Mouse (Mus musculus): ENCODE results near the gene Litaf. TPM values are rescaled to one million over a fixed set of nuclear protein-coding genes. Genes with fewer than 3 reads are reported as not detected.

Litaf gene
- polyA plus RNA-seq, 1 experiment from 2014 or later, result 96.0 TPM

- Histone ChIP-seq H3K4me3 (replicated peaks) (no peak overlapping the region), H3K4me1 (0 out of 2 replicates have a peak, but pooled peaks cover 5% of the 10 kb centered on the region), H3K4me2 (no peak overlapping the region), H3K9ac (no peak overlapping the region), H3K36me3 (no peaks in the 10 kb centered on the region), H3K27me3 (replicated peaks) (no peaks in the 10 kb centered on the region), H3K27ac (no peak overlapping the region), H3K9me3 (no peaks in the 10 kb centered on the region)
- 80% methylated on average over 4 of the region's 4 CpGs for WGBS
- ATAC-seq (ENCODE audit: insufficient read depth, low FRiP score, low read depth), result no peak
These were observed 150.9 kb downstream of the Litaf start for GRCm38 (mm10) chr16:10915066-10915465.

GRCm38 (mm10) chr16:10911061-10911460 lies 154.9 kb downstream of the Litaf start:
- H3K4me1 ChIP-seq, result peaks cover 2% of the 10 kb centered on the region; the same call in 1 of the 2 replicates
- H3K4me2 ChIP-seq, result no peak overlapping the region
- no peaks in the 10 kb centered on the region for H3K36me3 ChIP-seq
- H3K4me3 ChIP-seq (replicated peaks), result no peak overlapping the region
- ATAC-seq (ENCODE audit: insufficient read depth, low FRiP score, low read depth), result no peak
- WGBS, result 76% methylated on average over 2 of the region's 2 CpGs
- no peaks in the 10 kb centered on the region for H3K9me3 ChIP-seq
- H3K27ac ChIP-seq, result no peak overlapping the region
- H3K27me3 ChIP-seq (replicated peaks), result no peaks in the 10 kb centered on the region
- no peak overlapping the region for H3K9ac ChIP-seq

DNA sequence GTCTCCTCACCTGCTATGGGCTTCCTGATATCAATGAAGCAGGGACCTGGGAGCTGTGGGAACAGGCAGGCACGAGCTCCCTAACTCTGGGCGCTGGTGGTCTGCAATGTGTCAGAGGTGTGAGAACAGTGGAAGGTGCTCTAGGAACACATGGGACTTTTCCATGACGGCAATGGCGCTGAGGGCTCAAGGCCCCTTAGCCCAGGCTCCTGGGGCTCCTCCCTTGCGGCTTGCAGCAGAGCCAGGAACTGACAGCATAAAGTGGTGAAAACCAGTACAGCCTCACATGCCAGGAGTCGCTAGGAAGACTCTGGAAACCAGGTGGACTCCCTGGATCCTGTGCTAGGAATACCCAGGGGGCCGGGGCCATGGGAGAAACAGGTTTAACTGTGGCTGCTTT lies 155.4 kb downstream of the Litaf start:
- WGBS, result 75% methylated on average over 7 of the region's 7 CpGs
- no peak for ATAC-seq (ENCODE audit: insufficient read depth, low FRiP score, low read depth)
- Histone ChIP-seq H3K27ac (no peak overlapping the region), H3K4me1 (peaks cover 7% of the 10 kb centered on the region; the same call in 1 of the 2 replicates), H3K4me3 (replicated peaks) (no peak overlapping the region), H3K9me3 (no peaks in the 10 kb centered on the region), H3K9ac (no peak overlapping the region), H3K4me2 (no peak overlapping the region), H3K27me3 (replicated peaks) (no peaks in the 10 kb centered on the region), H3K36me3 (no peaks in the 10 kb centered on the region)

Small RNA genes lying within 50 kb of the gene (microRNA-seq; reads per million reads assigned to microRNA genes)
- not detected for gene Gm26268

Other genes starting within 250 kb of the Litaf start
- 3.4 and 3.7 TPM in 2 replicates for gene Rmi2, start 231.1 kb downstream of the Litaf start, polyA plus RNA-seq (2015; fragmentation: Nextera tagmentation; extraction: Ambion mirVana)
- 28.8 and 30.0 TPM in 2 replicates for gene Snn, start 5.2 kb downstream of the Litaf start, polyA plus RNA-seq (2015; fragmentation: Nextera tagmentation; extraction: Ambion mirVana)
- gene Txndc11, start 68.5 kb upstream of the Litaf start, polyA plus RNA-seq (2015; fragmentation: Nextera tagmentation; extraction: Ambion mirVana), result 39.3 and 41.6 TPM in 2 replicates
- gene Zc3h7a, start 110.2 kb upstream of the Litaf start, polyA plus RNA-seq (2015; fragmentation: Nextera tagmentation; extraction: Ambion mirVana), result 92.0 and 94.2 TPM in 2 replicates
- gene Rsl1d1, start 137.2 kb upstream of the Litaf start, polyA plus RNA-seq (2015; fragmentation: Nextera tagmentation; extraction: Ambion mirVana), result 166 and 173 TPM in 2 replicates
- gene Gspt1, start 188.2 kb upstream of the Litaf start, polyA plus RNA-seq (2015; fragmentation: Nextera tagmentation; extraction: Ambion mirVana), result 72.1 and 77.8 TPM in 2 replicates
- gene Tnfrsf17, start 247.7 kb upstream of the Litaf start, polyA plus RNA-seq (2015; fragmentation: Nextera tagmentation; extraction: Ambion mirVana), result not detected in 2 replicates

All from stomach, embryonic 15.5 days (tissue).